13 mouse cellular contexts compared by ENCODE assay signal in genomic region chr11:21079851-21080362, GRCm38 (mm10). TPM values are rescaled to one million over a fixed set of nuclear protein-coding genes. Genes with fewer than 3 reads are reported as not detected.
DNase-seq lines count a peak whose midpoint lies in the region; ATAC-seq lines count a peak whose summit lies in the region.
"Had no signal": no experiment of that assay in that cellular context is flagged by ENCODE, and none has a peak within 500 bp of the region (broad histone marks: within the 10 kb centered on the region; RNA-seq: fewer than 3 reads in every experiment).

No protein-coding gene starts in this region.

- no peak overlapping the region for H3K4me3 ChIP-seq in heart, embryonic 16.5 days (ENCODE audit: low read length)
- H3K4me3 ChIP-seq: embryonic facial prominence, embryonic 12.5 days; forebrain, embryonic 15.5 days; midbrain, embryonic 15.5 days had no signal

- H3K9me3 ChIP-seq in heart, embryonic 16.5 days (replicated peaks; ENCODE audit: control insufficient read depth, low read length) = no peaks in the 10 kb centered on the region
- H3K9me3 ChIP-seq: embryonic facial prominence, embryonic 12.5 days; forebrain, embryonic 15.5 days; midbrain, embryonic 15.5 days had no signal

- DNase-seq in heart, adult 11 months = peak; percentile 94
- DNase-seq in heart, postnatal 10 days = no peak
- DNase-seq in NIH3T3 (ENCODE audit: low read depth) = peak; percentile 28
- DNase-seq in lung, postnatal 14 days = peak; percentile 38
- DNase-seq in frontal cortex, postnatal 10 days (ENCODE audit: low spot score in 2 of 2) = no peak
- no peak for DNase-seq in c-Kit-positive CD71-positive TER-119-positive erythroid progenitor cells, embryonic 14.5 days (ENCODE audit: low spot score)
- DNase-seq in thymus, postnatal 25 days = no peak
- DNase-seq: cerebellum, adult 2 months; kidney, adult 8-10 months had no signal

- intact Hi-C loops in heart, postnatal 10 days (cut with DNase I) = no loop called here

- WGBS in heart, embryonic 16.5 days = 30% methylated on average over 3 of the region's 3 CpGs

- ATAC-seq in heart, embryonic 16.5 days (replicated peaks; ENCODE audit: extremely low read depth, insufficient read depth, low FRiP score) = no peak
- ATAC-seq: forebrain, embryonic 15.5 days; midbrain, embryonic 15.5 days had no signal

- H3K27me3 ChIP-seq in heart, embryonic 16.5 days (ENCODE audit: control insufficient read depth, insufficient read depth, low read length) = no peaks in the 10 kb centered on the region; the same call in 1 of the 2 replicates
- H3K27me3 ChIP-seq: embryonic facial prominence, embryonic 12.5 days; forebrain, embryonic 15.5 days; midbrain, embryonic 15.5 days had no signal

- peaks cover 17% of the 10 kb centered on the region for H3K4me1 ChIP-seq in heart, embryonic 16.5 days (ENCODE audit: control insufficient read depth, insufficient read depth, low read length)
- H3K4me1 ChIP-seq: embryonic facial prominence, embryonic 12.5 days; forebrain, embryonic 15.5 days; midbrain, embryonic 15.5 days had no signal

- no peak overlapping the region for H3K27ac ChIP-seq in heart, embryonic 16.5 days (ENCODE audit: low read length)
- H3K27ac ChIP-seq: embryonic facial prominence, embryonic 12.5 days; forebrain, embryonic 15.5 days; midbrain, embryonic 15.5 days had no signal

- peak overlapping the region; percentile 21; the same call in 1 of the 2 replicates for H3K4me2 ChIP-seq in heart, embryonic 16.5 days (ENCODE audit: low read depth, low read length)
- H3K4me2 ChIP-seq: embryonic facial prominence, embryonic 12.5 days; forebrain, embryonic 15.5 days; midbrain, embryonic 15.5 days had no signal

- H3K36me3 ChIP-seq in heart, embryonic 16.5 days (ENCODE audit: control insufficient read depth, insufficient read depth) = no peaks in the 10 kb centered on the region
- H3K36me3 ChIP-seq: embryonic facial prominence, embryonic 12.5 days; forebrain, embryonic 15.5 days; midbrain, embryonic 15.5 days had no signal

- no peak overlapping the region for H3K9ac ChIP-seq in heart, embryonic 16.5 days (ENCODE audit: low read length)
- H3K9ac ChIP-seq: embryonic facial prominence, embryonic 12.5 days; forebrain, embryonic 15.5 days; midbrain, embryonic 15.5 days had no signal

RNA-seq across cellular contexts. Expression of gene Peli1, which starts 11.2 kb away (rescaled TPM):
- 10 to 100 TPM; 21.0 to 23.3 TPM for total RNA-seq in heart, postnatal 10 days (2021)
- polyA plus RNA-seq in heart, embryonic 16.5 days (2015; fragmentation: Nextera tagmentation; extraction: Ambion mirVana) = 22.9 and 24.6 TPM in 2 replicates

Comparison
In these comparisons a context has a peak if more than half of its experiments do, and no peak if none do; other contexts are left out.
1. DNase-seq: peak in heart, adult 11 months (single experiment), NIH3T3 (single experiment) and lung, postnatal 14 days (single experiment); none in heart, postnatal 10 days (0 of 2), frontal cortex, postnatal 10 days (0 of 2), c-Kit-positive CD71-positive TER-119-positive erythroid progenitor cells, embryonic 14.5 days (single experiment) and thymus, postnatal 25 days (single experiment).